Mouse (Mus musculus) thymus, postnatal 14 days (tissue): Measurements from ENCODE around the gene Gm20696.
A peak's percentile ranks its signal among the peaks of the same experiment; 100 is the strongest.

Experiments used
- DNase-seq: peaks from one replicate; pipeline ENCODE4 v3.0.0; 2021

The Gm20696 gene

DNA sequence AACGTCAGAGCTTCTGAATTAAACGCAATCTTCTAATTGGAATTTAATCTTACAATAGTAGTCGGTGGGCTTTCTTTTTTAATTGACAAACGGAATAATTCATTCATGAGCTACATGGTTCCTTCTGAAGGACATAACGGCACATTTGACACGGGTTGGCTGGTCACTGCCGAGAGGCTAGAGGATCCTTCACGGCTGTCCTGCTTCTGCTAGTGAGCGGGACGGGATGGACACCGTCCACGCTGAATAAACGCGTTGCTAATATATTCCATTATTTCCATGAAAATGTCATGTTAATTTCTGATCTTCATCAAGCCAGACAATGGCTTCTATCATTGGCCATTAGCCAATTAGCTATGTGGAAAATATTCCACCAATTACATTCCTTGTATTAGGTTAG is 236.0 kb downstream of the Gm20696 start:
- DNase-seq = no peak

- no peak for DNase-seq
These were observed 237.0 kb downstream of the Gm20696 start for GRCm38 (mm10) chr6:99429378-99430131.

DNA sequence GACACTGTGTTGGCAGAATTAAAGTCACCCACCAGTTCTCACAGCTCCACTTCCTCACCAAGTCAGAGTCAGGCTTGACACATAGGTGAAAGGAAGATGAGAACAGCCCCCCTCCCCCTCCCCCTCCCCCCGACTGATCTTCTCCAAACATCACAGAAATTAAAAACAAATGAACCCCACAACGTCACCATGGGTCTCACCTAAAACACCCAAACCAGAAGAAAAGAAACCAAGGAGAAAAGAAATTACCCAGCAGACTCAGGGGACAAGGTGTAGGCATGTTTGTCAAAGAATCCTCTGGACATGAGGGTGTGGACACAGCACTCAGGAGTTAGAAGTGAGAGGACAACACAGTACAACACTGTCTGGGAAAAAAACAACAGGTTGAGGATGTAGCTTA is 237.6 kb downstream of the Gm20696 start:
- DNase-seq = peak; percentile 31

DNA sequence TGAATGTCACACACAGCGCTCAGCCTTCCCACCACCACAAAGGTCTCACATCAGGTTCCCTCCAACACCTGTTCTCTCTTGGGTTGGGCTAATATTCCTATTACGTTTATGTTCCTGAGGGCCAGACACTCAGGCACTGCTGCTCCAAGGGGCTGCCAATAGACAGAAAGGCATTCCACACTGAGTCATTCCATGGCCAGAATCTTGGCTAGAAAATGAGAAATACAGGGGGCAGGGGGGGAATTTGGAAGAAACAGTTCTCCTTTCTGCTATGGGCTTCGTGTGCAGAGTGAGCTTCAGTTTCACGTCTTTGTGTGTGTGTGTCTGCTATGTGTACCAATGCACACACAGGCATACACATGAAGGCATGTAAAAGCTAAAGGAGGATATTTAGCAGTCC is 239.3 kb downstream of the Gm20696 start:
- DNase-seq = no peak

GRCm38 (mm10) chr6:99425044-99425443 is 241.6 kb downstream of the Gm20696 start:
- no peak for DNase-seq

DNA sequence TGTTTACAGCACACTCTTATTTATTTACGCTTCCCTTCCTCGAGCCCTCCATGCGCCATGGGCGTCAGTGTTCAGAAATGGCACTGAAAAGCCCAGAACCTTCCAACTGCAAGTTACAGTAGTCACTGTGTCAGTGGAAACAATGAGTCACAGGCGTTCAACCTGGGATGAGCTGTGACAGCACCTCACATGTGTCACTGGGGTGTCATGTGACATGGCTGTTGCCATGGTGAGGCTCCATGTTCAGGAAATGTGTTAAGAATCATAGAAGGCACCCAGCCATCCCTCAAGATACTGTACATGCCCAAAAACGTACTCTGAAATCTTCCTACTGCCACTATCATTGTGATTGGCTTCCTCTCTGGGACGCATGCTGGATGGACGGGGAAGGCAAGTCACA is 245.9 kb downstream of the Gm20696 start:
- DNase-seq = peak; percentile 36

GRCm38 (mm10) chr6:99412598-99412997 is 254.0 kb downstream of the Gm20696 start:
- no peak for DNase-seq

- DNase-seq = no peak
These were observed 257.0 kb downstream of the Gm20696 start for GRCm38 (mm10) chr6:99409602-99410001.

DNA sequence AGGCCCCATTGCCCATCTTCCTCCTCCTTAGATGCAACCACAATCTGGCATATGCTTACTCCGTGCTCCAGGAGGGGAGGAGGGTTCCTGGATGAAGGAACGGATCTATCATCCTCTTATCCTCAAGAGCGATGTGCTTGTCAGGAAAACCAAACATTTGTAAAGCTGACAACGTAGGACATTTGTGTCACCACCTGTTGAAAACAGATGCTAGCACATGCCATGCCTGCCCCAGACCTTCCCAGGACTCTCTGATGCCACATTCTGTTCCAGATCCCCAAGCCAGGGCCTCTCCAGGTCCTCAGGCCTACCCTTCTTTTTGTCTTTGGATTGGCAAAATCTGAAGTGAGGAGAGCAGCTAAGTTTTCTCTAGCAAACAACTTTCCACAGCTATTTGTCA is 257.7 kb downstream of the Gm20696 start:
- DNase-seq = no peak

DNA sequence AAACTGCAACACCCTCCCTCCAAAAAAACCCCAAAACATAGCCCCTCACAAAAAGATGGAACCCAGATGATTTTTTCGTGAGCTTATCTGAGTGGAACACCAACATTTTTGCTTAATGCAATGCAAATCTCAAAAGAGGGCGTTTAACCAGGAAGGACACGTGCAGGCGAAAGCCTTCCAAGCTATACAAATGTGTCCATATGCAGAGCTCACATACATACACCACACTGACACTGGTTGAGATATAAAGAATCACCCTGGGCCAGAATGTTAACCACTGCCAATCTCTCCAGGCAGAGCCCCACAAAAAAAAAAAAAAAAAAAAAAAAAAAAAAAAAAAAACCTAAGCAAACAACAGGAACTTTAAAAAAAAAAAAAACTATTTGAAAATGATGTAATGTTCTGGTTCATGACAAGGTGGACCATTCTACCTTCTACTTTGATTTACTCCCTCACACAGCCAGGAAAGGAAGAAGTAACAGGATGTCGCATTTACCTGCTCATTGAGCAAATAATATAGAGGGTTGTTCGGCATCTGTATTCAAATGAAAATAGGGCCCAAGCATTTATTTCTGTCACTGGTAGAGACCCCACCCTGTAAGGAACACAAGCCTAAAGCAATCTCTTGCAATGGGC is 262.7 kb downstream of the Gm20696 start:
- no peak for DNase-seq

- no peak for DNase-seq
These were observed 263.7 kb downstream of the Gm20696 start for GRCm38 (mm10) chr6:99402941-99403340.

- peak; percentile 42 for DNase-seq
These were observed 264.2 kb downstream of the Gm20696 start for GRCm38 (mm10) chr6:99402370-99402769.

DNA sequence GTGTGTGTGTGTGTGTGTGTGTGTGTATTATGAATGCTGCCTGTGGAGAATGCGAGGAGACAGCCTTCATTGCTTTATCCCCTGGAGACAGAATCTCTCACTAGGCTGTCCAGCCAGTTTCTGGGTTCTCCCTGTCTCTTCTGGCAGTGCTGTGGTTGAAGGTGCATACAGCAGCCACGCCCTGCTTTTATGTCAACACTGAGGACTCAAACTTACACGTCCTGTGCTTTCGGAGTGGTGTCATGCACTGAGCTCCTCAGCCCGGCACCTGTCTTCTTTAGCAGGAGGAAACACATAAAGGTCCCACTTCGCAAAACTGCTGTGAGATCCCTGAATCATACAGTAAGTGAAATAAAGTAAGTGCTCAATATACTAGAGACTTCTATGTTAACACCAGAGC is 264.8 kb downstream of the Gm20696 start:
- DNase-seq = peak; percentile 77

DNA sequence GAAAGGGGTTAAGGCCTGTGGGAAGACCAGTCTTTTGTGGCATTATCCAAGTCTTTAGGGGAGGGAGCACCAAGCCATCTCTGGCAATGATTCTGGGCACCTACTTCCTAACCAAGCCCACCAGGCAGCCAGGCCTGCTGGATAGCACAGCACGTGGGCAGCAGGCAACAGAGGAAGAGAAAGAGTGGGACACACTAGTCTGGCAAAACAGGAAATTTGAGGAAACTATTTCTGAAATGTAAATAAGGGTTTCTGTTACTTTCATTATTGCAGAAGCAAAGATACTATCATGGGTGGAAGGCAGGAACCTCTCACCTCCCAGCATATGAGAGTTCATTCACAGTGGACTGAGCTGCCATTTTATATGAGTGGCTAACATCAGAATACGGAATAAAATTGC is 265.4 kb downstream of the Gm20696 start:
- no peak for DNase-seq

- no peak for DNase-seq
These were observed 270.9 kb downstream of the Gm20696 start for GRCm38 (mm10) chr6:99395745-99396144.

DNA sequence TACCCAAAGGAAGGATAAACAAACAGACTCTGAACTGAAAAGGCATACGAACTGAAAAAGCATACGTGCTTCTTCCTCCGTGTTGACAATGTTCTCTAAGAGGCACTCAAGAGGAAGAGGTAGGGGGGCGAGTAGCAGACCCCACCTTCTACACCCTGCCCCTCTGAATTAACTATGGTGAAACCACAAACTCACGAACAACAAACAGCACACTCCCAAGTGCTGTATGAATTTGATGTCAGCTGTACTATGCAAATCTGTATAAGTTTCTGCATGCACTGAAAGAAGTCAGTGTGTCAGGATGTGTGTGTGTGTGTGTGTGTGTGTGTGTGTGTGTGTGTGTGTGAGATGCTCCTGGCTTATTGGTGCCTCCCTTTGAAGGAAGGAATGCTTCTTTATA is 271.8 kb downstream of the Gm20696 start:
- peak; percentile 59 for DNase-seq

DNA sequence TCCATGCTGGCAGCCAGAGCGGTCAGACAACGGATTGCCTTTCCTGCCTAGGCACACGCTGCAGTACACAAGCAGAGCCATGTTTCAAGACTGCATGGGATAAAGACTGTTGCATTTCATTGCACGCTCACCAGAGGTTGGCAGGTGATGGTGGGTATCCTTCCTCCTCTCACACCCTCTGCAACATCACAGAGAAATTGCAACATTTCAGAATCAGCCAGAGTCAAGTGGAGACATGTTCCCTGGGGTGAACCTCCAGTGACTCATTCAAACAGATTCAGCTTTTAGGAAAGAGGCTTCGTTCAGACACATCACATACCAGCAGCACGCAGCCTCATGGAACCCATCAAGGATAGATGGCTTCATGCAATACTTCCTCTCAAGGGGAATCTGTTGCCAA is 274.1 kb downstream of the Gm20696 start:
- DNase-seq = no peak

DNA sequence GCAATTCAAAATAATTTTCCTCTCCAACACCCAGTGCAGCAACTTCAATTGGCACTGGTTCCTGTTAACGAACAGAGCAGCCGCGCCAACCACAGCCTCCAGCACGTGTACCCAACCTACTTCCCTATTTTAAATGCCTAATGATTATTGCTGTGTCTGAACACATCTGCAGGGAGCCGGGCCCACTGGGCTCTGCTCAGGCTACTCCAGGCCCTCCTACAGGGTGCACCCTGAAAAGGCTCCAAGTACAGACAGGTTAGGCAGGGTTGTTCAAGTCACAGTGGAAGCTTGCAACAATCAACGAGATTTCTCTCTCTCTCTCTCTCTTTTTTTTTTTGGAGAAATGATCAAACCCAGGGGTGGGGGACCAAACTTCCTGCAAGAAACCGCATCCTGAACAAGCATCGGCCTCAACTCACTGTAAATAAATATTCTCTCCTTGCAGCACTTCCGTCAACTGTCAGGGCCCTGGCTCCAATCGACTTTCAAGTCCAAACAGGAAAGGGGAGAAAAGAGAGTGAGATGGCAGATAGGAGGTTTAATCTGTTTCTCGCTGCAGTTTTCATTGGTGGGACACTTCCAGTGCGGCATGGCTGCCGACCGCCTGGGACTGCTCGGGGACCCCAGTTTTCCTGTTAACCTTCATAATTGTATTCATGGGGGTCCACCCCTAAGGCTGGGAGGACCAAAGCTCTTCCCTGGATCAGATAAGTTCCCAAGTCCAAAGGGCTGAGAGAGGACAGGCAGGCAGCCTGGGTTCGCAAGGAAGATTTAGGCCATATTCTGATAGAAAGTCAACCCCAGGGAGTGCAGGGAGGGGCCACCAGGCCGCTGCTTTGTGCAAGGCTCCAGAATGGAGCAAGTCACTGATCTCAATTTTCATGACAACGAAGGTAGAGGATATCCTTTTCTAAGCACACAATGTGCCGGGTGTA is 277.6 kb downstream of the Gm20696 start:
- peak; percentile 77 for DNase-seq

DNA sequence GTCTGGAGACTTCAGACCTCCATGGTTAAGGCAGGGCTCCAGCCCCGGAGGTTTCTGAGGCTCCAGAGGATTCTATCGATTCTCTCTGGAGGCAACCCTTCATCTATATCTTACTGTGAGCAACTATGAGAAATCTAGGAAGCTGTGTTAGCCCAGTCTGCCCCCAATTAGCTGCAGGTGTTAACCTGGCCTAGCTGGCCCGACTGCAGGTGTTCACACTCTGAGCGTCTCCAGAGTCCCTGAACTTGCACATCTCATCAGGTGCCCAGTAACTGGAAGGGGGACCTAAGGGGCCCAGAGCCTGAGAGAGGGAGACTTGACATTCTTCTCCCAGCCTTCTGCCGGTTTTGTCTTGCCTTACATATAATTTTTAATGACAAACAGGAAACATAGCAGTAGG is 278.6 kb downstream of the Gm20696 start:
- DNase-seq = peak; percentile 66

DNA sequence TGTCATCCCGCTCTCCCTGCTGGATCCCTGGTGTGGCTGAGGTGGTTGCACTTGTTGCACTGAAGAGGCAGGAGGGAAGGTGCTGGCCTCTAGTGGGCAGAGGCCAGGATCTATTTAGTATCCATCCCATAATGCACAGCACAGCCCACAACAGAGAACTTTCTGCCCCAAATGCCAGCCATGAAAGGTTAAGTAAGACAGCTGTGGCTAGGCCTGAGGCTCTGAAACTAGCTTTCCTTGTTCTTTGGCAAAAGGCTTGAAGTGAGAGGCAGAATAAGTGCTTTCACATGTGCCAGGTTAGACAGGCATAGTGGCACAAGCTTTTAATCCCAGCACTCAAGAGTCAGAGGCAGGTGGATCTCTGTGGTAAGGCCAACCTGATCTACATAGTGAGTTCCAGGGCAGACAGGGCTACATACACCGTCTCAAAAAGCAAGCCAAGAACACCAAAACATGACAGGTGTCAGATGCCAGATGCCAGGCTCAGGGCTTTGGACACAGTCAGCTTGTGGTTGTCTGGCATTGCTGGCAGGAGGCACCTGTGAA is 281.5 kb downstream of the Gm20696 start:
- DNase-seq = peak; percentile 75

GRCm38 (mm10) chr6:99383846-99384472 is 282.6 kb downstream of the Gm20696 start:
- DNase-seq = no peak

- DNase-seq = peak; percentile 74
These were observed 286.5 kb downstream of the Gm20696 start for GRCm38 (mm10) chr6:99380146-99380545.
